Mouse (Mus musculus): ENCODE results near the gene Sox10.

Gene Sox10

DNA sequence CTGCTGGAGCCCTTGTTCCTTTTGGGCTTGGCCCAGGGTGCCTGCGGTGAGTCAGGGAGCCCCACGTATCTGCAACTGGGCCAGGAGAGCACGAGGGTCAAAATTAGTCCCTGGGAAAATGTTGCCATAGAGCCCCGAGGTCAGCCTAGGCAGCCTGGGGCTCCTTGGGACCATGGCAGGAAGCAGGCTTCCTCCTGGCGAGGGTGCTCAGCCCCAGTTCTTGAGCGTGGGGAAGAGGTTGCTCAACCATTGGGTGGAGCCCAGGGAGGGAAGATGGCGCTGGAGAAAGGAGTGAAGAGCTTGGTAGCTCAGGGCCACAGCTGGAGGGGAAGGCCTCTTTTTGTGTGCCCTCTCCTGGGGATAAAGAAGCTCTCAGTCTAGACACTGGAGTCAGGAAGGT lies 2.7 kb downstream of the Sox10 start:
- ATAC-seq (ENCODE audit: low TSS enrichment), result no peak

DNA sequence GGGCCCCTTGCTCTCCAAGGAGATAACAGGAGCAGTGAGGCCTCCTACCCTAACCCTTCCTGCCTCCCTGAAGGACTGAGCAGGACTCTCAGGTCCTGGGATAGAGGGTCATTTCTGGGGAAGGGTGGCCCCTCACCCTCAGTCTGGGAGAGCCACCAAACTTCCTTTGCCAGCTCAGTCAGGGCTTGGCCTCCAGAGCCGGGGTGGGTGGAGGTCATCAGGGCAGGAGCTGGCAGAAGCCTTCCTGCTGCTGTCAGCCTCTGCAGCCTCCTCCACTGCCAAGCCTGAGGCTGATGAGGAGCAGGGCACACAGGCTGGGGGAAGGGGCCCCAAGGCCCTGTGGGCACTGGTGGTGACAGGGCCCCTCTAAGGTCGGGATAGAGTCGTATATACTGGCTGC lies 9.5 kb downstream of the Sox10 start:
- ATAC-seq (ENCODE audit: low TSS enrichment), result no peak

DNA sequence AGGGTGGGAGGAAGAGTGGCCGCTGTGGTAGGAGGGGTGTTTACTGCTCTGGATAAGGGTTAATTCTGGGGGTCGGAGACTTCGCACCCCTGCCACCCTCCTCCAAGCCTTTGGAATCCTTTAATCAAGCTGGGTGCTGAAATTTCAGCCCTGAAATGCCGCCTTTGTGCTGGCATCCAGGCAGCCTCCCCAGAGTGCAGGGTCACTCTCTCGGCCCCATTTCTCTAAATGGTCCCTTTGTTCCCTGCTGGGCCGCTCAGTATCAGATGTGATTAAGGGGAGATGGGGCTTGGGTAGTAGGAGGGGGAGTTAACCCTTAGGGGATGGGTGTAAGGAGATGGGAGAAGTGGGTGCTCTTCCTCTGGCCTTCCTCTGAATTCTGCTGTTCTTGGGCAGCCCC lies 12.3 kb downstream of the Sox10 start:
- peak; percentile 13; the same call in 1 of the 2 replicates for ATAC-seq (ENCODE audit: low TSS enrichment)

DNA sequence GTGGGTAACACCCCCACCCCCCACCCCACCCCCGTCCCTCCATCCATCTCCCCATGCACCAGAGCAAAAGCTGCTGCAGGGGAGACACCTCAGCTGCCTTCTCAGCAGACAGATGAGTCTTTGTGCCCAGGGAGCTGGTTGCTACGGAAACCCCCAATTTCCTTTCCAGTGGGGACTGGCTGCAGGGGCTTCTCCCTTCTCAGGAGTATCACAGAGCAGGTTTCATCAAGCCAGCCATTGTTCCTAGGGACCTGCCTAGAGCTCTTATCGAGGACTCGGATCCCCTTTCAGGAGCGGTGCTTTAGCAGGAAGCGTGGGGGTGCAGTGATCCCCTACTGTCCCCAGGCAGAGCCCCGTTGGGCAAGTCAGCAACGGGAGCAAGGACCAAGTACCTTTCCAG lies 13.2 kb downstream of the Sox10 start:
- ATAC-seq (ENCODE audit: low TSS enrichment), result no peak

DNA sequence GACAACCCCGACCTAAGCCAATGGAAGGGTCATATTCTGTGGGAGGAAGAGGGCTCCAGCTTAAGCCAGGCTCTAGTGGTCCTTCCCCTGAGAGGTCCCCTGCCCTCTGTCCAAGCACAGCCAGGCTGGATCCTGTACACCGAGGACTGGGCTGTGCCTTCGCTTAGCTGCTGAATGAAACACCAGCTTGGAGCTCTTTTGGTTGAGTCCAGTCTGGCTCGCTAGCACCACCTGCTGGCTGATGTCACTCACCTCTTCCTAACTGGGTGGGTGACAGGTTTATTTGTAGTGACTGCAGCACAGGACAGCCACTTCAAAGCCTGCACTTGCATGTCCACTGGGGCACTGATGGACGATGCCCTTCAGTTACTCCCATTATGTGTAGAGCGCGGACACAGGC lies 16.5 kb downstream of the Sox10 start:
- peak; percentile 81 for ATAC-seq (ENCODE audit: low TSS enrichment)

DNA sequence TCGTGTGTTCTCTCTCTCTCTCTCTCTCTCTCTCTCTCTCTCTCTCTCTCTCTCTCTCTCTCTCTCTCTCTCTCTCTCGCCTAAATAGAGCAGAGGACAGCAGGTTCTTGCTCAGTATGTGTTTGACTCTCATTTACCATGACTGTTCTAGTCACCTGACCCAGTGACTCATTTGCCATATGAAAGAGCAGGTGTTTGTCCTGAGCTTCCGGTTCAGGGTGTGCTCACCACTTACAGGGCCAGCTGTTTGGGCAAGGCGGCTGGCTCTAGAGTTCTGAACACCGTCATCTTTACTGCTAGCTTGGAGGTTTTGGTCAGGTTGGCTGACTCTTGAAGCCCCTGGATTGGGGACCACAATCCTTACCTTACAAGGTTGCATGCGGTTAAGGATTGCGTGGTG lies 19.5 kb downstream of the Sox10 start:
- ATAC-seq (ENCODE audit: low TSS enrichment), result no peak

DNA sequence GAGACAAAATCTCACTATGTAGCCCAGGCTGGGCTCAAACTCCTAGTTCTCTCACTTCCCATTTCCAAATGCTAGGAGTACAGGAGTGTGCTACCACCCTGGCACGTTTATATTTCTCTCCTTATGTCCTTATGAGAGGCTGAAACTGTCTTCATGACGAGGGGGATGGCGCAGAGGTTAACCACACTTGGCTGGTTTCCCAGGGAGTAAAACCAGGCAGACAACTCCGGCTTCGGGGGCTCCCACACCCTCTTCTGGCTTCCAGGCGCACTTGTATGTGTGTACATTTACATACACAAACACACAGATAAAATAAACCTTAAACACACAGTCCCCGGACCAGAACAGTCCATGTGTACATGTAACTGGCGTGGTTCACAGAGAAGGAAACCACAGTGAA lies 21.0 kb downstream of the Sox10 start:
- ATAC-seq (ENCODE audit: low TSS enrichment), result no peak

DNA sequence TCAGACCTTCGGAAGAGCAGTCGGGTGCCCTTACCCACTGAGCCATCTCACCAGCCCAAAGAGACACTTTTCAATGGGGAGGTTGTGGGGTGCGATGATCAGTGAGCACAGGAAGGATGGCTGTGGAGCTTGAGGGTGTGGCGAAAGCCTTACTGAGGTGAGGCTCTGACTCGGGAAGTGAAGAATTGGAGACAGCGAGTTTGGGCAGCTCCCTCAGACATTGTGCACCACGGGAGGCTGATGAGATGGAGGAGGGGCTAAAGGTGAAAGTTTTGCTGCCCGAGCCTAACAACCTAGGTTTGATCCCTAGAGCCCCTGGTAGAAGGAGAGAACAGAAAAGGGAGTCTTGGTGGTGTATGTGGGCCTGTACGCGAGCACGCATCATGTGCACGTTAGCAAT lies 21.7 kb downstream of the Sox10 start:
- no peak for ATAC-seq (ENCODE audit: low TSS enrichment)

DNA sequence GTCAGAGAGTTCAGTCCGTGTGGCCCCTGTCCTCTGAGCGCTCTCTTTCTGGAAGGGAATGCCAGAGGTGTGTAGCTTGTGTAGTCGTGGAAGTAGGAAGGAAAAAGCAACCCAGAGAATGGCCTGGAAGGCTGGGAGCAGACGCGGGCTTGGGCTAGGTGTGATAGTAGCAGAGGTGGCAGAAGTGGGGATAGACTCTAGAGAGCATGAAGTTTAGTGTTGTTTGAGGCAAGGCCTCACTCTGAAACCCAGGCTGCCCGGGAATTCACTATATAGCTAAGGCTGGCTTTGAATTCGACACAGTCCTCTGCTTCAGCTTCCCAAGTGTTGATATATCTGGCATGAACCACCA lies 23.5 kb downstream of the Sox10 start:
- no peak; the same call in 1 of the 2 replicates for ATAC-seq (ENCODE audit: low TSS enrichment)

DNA sequence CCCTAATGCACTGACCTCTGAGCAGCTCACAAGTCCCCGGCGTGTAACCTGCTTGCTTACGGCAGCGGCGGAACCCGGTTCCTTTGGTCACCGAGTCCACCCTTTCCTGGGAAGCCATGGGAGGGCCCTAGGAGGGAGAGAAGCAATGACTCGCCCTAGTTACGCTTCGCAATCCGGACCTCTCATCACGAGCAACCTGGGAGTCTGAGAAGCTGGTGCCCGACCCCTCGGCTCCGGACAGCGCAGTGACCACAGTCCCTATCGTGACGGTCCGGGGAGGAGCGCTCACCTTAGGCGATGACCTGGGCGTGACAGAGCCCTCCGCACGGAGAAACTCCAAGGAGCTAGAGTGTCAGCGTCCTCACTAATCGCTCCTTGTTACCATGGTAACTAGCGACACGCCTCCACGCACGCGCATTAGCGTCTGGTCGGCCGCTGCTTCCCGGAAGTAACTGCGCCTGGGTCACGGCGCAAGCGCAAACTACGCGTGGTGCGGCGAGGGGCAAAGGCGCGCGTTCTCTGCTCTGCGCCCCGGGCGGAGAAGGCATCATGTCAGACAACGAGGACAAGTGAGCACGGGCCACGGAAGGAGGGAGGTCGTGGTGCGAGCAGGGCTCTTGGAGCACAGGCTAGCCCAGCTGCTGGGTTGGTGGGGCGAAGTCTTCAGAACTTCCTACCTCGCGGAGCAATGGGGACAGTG lies 24.0 kb downstream of the Sox10 start, which contains the start of the genes Polr2f and 1700088E04Rik:
TSS of gene Polr2f (plus strand) at position 144 of the 700 bp plus-strand sequence.
TSS of gene 1700088E04Rik (minus strand) at position 388 of the 700 bp plus-strand sequence.
- peak; percentile 89 for ATAC-seq (ENCODE audit: low TSS enrichment)

DNA sequence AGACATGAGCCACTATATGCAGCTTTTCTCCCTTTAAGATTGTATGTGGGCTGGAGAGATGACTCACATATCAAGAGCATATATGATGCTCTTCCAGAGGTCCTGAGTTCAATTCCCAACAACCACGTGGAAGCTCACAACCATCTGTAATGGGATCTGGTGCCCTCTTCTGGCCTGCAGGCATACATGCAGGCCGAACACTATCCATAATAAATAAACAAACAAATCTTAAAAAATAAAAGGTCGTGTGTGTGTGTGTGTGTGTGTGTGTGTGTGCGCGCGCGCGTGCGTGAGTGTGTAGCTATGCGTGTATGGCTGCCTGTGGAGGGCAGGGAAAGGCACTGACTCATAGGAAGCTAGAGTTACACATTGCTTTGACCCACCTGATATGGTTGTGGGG lies 25.4 kb downstream of the Sox10 start:
- ATAC-seq (ENCODE audit: low TSS enrichment), result no peak

DNA sequence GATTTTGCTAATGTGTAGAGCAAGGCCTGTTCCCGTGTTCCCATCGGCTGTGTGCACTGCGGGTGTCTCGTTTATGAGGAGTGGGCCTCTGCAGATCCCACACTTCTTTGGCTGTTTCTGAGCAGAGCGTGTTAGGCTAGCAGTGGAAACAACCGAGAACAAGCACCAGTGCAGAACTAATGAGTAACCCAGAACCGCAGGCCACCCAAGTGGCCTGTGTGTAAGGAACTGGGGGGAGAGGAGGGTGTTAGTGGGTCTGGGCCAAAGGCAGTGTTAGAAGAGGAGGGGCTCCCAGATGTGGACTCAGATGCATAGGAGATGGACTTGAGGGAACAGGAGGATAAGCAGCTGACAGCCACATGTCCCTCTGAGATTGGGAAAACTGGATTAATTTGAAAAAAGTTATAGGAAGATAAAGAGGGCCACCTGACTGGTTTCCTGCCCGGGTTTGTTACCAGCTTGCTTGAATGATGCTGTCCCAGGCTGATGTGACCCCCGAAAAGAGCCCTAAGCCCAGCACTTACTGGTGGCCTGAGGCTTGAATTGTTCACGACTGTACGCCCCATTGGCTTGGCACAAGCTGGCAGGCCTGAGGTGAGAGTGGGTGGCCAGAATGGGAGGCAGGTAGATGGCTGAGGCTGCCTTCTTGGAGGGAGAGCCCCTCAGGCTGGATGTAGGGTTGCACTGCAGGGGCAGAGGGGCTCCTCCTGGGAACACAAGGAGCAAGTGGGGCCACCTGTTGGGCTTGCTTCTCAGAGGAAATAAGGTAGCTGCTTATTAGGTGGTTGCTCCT lies 29.1 kb downstream of the Sox10 start:
- ATAC-seq (ENCODE audit: low TSS enrichment), result no peak

DNA sequence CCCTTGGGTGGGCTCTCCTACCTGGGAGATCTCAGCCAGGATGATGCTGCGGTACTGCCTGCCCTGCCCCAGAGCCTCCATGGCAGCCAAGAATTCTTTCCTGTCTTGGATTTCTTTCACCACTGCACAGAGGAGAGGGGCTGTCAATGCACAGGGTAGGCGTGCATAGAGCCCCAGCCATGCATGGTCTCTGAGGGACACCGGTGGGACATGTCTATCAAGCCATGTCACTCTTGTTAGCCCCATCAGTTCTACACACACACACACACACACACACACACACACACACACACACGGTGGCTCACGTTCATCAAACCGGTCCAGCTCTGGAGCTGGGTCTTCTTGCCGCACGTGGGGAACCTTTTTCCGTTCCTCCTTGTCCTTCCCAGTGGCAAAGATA lies 29.7 kb downstream of the Sox10 start:
- no peak for ATAC-seq (ENCODE audit: low TSS enrichment)

DNA sequence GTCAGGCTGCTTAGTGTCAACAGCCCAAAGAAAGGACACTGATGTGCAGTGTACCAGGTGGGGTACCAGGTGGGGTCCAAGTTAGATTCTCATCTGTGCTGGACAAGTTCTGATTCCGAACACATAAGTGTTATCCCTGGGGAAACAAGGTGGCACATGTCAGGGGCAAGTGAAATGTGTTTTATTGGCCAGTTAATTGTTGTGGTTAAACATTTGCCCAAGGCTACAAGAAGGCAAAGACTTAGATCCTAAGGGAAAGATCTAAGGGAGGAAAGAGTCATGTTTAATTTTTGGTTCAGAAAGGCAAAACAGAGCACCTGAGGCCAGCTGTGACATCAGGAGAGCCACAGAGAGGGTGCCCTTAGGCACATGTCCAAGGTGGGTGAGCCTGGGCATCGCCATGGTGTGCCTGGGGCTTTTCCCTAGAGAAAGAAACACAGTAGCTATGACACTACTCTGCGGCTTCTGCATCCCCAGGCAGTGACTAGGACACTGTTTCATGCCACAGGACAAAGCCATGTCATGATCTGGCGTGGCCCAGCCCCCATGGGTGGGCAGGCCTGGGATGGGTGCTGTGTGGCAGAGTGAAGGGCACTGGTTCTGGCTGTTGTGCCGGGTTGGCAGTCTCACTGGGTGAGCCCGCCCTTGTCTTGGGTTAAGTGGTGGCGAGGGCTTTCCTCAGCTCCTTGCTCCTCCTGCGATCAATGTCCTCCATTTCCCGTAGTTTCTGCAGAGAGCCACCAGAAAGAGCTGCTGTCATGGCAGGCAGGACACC lies 30.4 kb downstream of the Sox10 start:
- ATAC-seq (ENCODE audit: low TSS enrichment), result no peak

DNA sequence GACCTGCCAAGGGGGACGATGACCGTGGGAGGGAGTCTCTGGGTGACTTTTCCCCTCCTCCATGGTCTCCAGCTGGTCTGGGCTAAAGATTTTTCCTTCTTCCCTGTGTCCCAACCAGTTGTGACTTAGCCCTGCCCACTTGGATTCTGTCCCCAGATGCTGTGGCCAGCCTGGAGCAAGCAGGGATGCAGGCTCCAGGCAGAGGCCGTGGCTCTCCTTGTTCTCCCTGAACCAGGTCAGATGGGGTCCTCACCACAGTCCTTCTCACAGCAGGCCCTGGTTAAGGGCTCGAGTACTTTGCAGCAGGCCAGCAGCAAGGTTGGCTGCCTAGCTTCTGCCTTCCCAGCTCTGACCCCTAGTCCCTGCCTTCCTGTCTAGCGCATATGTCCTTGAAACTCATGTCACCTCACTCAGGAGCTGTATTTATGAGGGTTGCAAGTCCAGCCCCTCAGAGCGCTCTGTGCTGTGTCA lies 31.8 kb downstream of the Sox10 start:
- ATAC-seq (ENCODE audit: low TSS enrichment), result no peak

DNA sequence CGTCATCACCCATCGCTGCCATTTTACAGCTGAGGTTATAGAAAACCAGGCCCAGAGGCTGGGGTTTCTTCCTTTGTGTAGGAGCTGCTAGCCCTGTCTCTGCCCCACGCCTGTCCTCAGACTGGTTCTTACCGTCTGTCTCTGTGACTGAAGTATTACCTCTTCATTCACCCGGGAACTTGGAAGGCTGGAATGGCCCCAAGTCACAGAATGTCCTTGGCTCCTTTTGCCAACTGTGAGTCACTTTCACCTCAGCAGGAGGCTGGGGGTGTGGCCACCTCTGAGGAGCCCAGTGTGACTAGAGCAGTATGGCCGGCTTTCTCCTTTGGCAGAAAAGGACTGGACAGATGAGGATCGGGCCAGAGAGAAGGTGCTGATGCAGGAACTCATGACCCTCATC lies 33.6 kb downstream of the Sox10 start:
- ATAC-seq (ENCODE audit: low TSS enrichment), result no peak

DNA sequence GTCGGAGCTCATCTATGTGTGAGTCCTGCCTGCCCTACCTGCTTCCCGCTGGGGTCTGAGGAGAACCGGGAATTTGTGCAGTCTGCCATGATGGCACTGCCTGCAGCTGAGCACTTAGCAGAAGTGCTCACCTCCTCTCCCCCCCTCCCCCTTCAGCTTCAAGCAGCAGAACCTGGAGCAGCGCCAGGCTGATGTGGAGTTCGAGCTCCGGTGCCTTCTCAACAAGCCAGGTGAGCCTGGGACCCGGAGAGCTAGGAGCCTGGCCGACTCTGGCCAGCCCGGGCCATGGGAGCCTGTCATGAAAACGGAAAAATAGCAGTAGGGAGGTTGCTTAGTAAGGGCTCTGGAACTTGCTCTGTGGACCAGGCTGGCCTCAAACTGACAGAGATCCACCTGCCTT lies 34.3 kb downstream of the Sox10 start:
- no peak for ATAC-seq (ENCODE audit: low TSS enrichment)

DNA sequence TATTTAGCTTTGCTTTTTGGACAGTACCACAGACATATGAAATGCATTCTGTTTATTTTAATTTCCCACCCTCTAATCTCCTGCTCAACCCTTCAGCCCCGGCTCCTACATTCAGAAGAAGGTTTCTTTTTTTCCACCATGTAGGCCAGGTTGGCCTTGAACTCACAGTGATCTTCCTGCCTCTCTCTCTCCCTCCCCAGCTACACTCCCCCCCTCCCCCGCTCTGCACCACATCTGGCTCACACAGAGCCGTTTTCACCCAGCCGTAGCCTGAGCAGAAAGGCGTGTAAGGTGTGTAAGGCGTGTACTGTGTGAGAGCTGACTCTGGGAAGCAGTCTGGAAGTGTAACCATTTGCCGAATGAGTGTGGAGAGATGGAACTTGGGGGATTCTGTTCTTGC lies 35.7 kb downstream of the Sox10 start:
- ATAC-seq (ENCODE audit: low TSS enrichment), result no peak

DNA sequence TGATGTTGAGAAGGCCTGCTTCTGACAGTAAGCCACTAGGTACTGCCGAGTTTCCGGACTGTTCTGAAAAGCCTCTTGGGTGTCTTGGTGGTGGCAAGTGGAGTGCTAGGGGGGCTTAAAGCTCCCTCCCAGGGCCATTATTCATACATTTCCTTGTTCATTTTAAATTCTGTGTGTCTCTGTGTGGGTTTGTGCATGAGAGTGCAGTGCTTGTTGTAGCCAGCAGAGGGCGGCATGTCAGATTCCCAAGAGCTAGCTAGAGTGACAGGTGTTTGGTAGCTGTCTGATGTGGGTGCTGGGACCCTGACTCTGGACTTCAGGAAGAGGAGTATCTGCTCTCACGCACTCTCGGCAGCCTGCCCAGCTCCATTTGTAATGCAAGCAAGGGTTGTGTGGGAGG lies 36.8 kb downstream of the Sox10 start:
- no peak for ATAC-seq (ENCODE audit: low TSS enrichment)

DNA sequence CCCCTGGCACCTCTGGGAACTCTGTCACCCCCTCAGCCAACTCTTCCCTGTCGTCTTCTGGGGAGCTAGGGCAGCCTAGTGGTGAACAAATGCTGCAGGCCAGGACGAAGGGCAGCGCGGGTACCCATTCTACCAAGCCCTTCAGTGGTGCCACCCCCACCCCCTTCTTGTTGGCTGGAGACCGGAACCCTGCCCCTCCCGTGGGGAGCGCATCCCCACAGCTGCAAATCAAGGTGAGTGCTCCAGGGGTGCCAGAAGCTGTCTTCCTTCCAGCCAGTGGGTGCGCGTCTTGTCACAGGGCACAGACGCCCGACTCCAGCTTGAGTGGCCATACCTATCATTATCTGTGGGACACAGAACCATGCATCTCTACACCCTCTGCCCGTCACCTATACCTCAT lies 37.9 kb downstream of the Sox10 start:
- ATAC-seq (ENCODE audit: low TSS enrichment), result no peak

DNA sequence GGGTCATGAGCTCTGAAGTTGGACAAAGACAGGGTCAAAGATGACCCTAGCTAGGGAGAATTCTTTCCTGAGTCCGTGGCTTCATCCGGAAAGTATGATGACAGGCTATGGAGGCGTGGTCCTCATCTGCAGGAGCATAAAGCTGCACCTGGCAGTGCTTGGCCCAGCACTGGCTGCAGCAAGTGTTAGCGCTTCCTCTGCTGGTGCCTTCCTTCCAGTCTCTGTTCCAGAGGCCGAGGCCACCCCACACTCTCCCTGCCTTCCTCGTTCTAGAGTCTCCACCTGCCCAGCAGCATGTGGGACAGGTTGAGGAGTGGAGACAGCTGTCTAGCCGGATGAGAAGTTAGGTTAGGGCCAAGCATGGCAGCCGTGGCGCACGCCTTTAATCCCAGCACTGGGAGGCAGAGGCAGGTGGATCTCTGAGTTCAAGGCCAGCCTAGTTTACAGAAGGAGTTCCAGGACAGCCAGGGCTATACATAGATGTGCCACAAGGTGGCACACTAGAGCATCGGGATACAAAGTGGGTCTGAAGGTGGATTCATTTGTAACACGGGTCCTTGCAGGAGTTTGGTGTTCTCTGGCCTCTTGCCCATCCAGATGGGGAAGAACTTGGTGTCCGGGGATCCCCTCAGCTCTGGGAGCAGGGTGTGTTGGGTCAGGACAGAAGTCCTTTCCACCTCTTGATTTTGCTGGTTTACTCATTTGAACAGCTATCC lies 38.7 kb downstream of the Sox10 start:
- no peak for ATAC-seq (ENCODE audit: low TSS enrichment)

DNA sequence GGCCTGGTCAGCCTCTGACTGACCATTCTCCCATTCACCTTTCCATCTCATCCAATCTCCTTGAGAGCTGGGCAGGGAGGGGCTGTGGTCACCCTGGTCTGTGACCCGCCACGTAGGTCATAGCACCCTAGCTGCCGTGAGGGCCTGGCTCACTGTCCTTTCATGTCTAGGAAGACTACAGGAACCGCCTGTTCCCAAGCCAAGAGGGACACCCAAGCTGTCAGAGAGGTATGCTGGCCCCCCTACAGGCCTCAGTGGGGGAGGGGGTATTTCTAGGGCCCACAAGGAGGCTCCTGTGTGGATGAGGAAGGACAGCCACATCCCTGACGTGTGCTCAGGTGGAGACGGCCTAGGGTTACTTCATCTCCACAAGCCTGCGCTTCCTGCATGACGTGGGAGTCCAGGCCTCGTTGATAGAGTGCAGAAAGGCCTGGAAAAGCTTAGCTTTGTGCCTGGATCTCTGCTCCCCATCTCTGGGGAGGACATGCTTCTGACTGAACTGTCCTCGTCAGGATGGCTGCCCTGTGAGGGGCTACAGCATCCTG lies 40.6 kb downstream of the Sox10 start:
- no peak for ATAC-seq (ENCODE audit: low TSS enrichment)

Data from frontal cortex, adult (tissue).